Mouse (Mus musculus) retina, embryonic 14.5 days (tissue): ENCODE measurements around the gene Ncdn.

ENCODE experiments used
- DNase-seq: peaks from one replicate; pipeline ENCODE4 v3.0.0-alpha.2; 2015; ENCODE audit warnings: low spot score

The Ncdn gene

GRCm38 (mm10) chr4:126753268-126754230 lies at the start of gene Ncdn, which contains the start of gene AU040320:
TSS of gene Ncdn (minus strand) at chr4:126753438.
TSS of gene AU040320 (plus strand) at chr4:126753544.
- peak; percentile 97 for DNase-seq

GRCm38 (mm10) chr4:126802174-126802573 lies 48.9 kb upstream of the Ncdn start:
- DNase-seq = no peak

- DNase-seq = no peak
Measured at GRCm38 (mm10) chr4:126792341-126793102, 39.3 kb upstream of the Ncdn start.

- DNase-seq = no peak
Measured at GRCm38 (mm10) chr4:126782996-126783395, 29.8 kb upstream of the Ncdn start.

- DNase-seq = no peak
Measured at GRCm38 (mm10) chr4:126782512-126782911, 29.3 kb upstream of the Ncdn start.

- DNase-seq = no peak
Measured at GRCm38 (mm10) chr4:126781871-126782270, 28.6 kb upstream of the Ncdn start.

GRCm38 (mm10) chr4:126779826-126780775 lies 26.9 kb upstream of the Ncdn start:
- DNase-seq = no peak

- no peak for DNase-seq
Measured at GRCm38 (mm10) chr4:126779148-126779581, 25.9 kb upstream of the Ncdn start.

GRCm38 (mm10) chr4:126775182-126775581 lies 21.9 kb upstream of the Ncdn start:
- no peak for DNase-seq

- no peak for DNase-seq
Measured at GRCm38 (mm10) chr4:126773871-126774270, 20.6 kb upstream of the Ncdn start.

GRCm38 (mm10) chr4:126770831-126771230 lies 17.6 kb upstream of the Ncdn start:
- no peak for DNase-seq

GRCm38 (mm10) chr4:126769800-126770563 lies 16.7 kb upstream of the Ncdn start:
- no peak for DNase-seq

- DNase-seq = no peak
Measured at GRCm38 (mm10) chr4:126763483-126763882, 10.2 kb upstream of the Ncdn start.

- DNase-seq = no peak
Measured at GRCm38 (mm10) chr4:126762586-126763359, 9.5 kb upstream of the Ncdn start.

GRCm38 (mm10) chr4:126759435-126759834 lies 6.2 kb upstream of the Ncdn start:
- no peak for DNase-seq

- DNase-seq = no peak
Measured at GRCm38 (mm10) chr4:126758299-126758698, 5.1 kb upstream of the Ncdn start.

- DNase-seq = no peak
Measured at GRCm38 (mm10) chr4:126756766-126757165, 3.5 kb upstream of the Ncdn start.

GRCm38 (mm10) chr4:126754736-126755374 lies 1.6 kb upstream of the Ncdn start:
- DNase-seq = no peak

GRCm38 (mm10) chr4:126754231-126754611 lies 983 bp upstream of the Ncdn start:
- no peak for DNase-seq
